Mouse (Mus musculus) forebrain, embryonic 10.5 days (tissue): ENCODE results near the gene Prpsap2. TPM values are rescaled to one million over a fixed set of nuclear protein-coding genes. Genes with fewer than 3 reads are reported as not detected.

Source experiments
- DNase-seq: peaks from one replicate; pipeline ENCODE4 v3.0.0-alpha.2; 2017; ENCODE audit warnings: low spot score; ENCODE audit errors: extremely low spot score
- H3K27ac ChIP-seq: fragments of 300-500 bp; sonication (generic); 2 replicates; pipeline ENCODE4 v1.5.1; 2016; ENCODE audit warnings: mild to moderate bottlenecking
- H3K27me3 ChIP-seq: fragments of 300-500 bp; sonication (generic); 2 replicates; pipeline ENCODE4 v1.6.1; 2016; ENCODE audit warnings: mild to moderate bottlenecking; ENCODE audit not compliant: poor library complexity, severe bottlenecking
- H3K36me3 ChIP-seq: fragments of 300-500 bp; sonication (generic); replicated peaks from 2 replicates; pipeline ENCODE4 v1.6.1; 2016; ENCODE audit warnings: mild to moderate bottlenecking, moderate library complexity
- H3K4me1 ChIP-seq: fragments of 300-500 bp; sonication (generic); 2 replicates; pipeline ENCODE4 v1.6.1; 2016
- H3K4me3 ChIP-seq: fragments of 300-500 bp; sonication (generic); 2 replicates; pipeline ENCODE4 v1.5.1; 2016; ENCODE audit warnings: mild to moderate bottlenecking, moderate library complexity
- H3K9me3 ChIP-seq: fragments of 300-500 bp; sonication (generic); 2 replicates; pipeline ENCODE4 v1.6.1; 2016; ENCODE audit warnings: mild to moderate bottlenecking, moderate library complexity
- WGBS: fragments of 180-500 bp; shearing (Covaris S2); methylation state at CpG from one replicate; pipeline ENCODE4 v1.1.7; 2016; 5-methylcytosine and 5-hydroxymethylcytosine counted together
- polyA plus RNA-seq: library from polyadenylated mRNA; unstranded; fragments of >200 nt; fragmentation: Nextera tagmentation; extraction: Ambion mirVana; gene quantifications from 2 replicates; pipeline ENCODE4 v1.2.1, GENCODE M21; 2016

The Prpsap2 gene
- polyA plus RNA-seq, 1 experiment from 2014 or later: 46.5 TPM

GRCm38 (mm10) chr11:61743768-61744167 lies 18.1 kb downstream of the Prpsap2 start:
- Histone ChIP-seq H3K4me1 (no peaks in the 10 kb centered on the region), H3K36me3 (peaks cover 98% of the 10 kb centered on the region), H3K4me3 (no peak overlapping the region), H3K27me3 (no peaks in the 10 kb centered on the region), H3K9me3 (no peaks in the 10 kb centered on the region), H3K27ac (no peak overlapping the region)
- no peak for DNase-seq
- 90% methylated on average over 3 of the region's 3 CpGs for WGBS

- H3K4me1 ChIP-seq: no peaks in the 10 kb centered on the region
- H3K27me3 ChIP-seq: no peaks in the 10 kb centered on the region
- no peak overlapping the region for H3K4me3 ChIP-seq
- WGBS: 93% methylated on average over 1 of the region's 1 CpGs
- H3K9me3 ChIP-seq: no peaks in the 10 kb centered on the region
- H3K27ac ChIP-seq: no peak overlapping the region
- no peak for DNase-seq
- H3K36me3 ChIP-seq: peaks cover 100% of the 10 kb centered on the region
These were observed 21.4 kb downstream of the Prpsap2 start for GRCm38 (mm10) chr11:61740500-61740899.

GRCm38 (mm10) chr11:61737290-61737689 lies 24.6 kb downstream of the Prpsap2 start:
- Histone ChIP-seq H3K36me3 (peaks cover 100% of the 10 kb centered on the region), H3K27me3 (no peaks in the 10 kb centered on the region), H3K4me1 (no peaks in the 10 kb centered on the region), H3K4me3 (no peak overlapping the region), H3K9me3 (no peaks in the 10 kb centered on the region), H3K27ac (no peak overlapping the region)
- no peak for DNase-seq
- 95% methylated on average over 1 of the region's 1 CpGs for WGBS

DNA sequence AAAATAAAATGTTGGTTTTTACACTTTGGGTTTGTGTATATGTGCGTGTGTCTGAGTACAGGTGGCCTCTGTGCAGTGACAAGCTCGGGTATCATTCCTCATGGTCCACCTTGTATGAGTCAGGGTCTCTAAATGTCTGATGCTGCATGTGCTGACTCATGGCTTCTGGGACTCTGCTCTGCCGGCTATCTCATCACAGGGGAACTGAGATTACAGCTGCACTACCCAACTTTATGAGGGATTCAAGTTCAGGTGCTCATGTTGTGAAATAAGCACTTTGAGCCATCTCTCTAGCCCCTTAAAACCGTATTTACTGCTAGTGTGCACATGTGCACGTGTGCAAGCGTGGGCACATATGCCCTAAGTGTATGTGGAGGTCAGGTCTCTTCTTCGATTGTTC lies 29.2 kb downstream of the Prpsap2 start:
- DNase-seq: no peak
- Histone ChIP-seq H3K9me3 (no peaks in the 10 kb centered on the region), H3K27me3 (no peaks in the 10 kb centered on the region), H3K36me3 (peaks cover 96% of the 10 kb centered on the region), H3K27ac (no peak overlapping the region), H3K4me3 (no peak overlapping the region), H3K4me1 (no peaks in the 10 kb centered on the region)
- WGBS: 93% methylated on average over 7 of the region's 7 CpGs

GRCm38 (mm10) chr11:61728037-61728436 lies 33.9 kb downstream of the Prpsap2 start:
- Histone ChIP-seq H3K27ac (no peak overlapping the region), H3K4me3 (no peak overlapping the region), H3K9me3 (no peaks in the 10 kb centered on the region), H3K4me1 (no peaks in the 10 kb centered on the region), H3K36me3 (peaks cover 68% of the 10 kb centered on the region), H3K27me3 (no peaks in the 10 kb centered on the region)
- 73% methylated on average over 2 of the region's 2 CpGs for WGBS
- DNase-seq: no peak

DNA sequence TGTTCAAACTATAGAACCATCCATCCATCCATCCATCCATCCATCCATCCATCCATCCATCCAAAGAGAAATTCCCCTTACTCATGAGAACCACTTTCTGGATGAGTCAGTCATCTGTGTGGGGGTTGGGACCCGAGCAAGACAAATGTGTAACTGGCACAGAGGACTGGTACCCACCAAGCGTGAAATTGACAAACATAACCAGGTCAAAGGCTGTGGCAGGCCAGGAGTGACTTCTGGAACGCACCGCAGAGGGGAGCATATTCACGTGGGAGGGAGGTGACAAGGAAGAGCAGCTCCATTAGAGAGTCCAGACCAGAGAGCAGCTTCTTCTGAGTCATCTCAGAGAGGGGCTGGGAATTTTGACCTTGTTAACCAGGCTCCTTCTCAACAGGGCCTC lies 39.8 kb downstream of the Prpsap2 start:
- peaks cover 12% of the 10 kb centered on the region for H3K36me3 ChIP-seq
- no peaks in the 10 kb centered on the region for H3K9me3 ChIP-seq
- no peak overlapping the region for H3K4me3 ChIP-seq
- DNase-seq: no peak
- H3K27me3 ChIP-seq: no peaks in the 10 kb centered on the region
- 81% methylated on average over 5 of the region's 5 CpGs for WGBS
- no peak overlapping the region for H3K27ac ChIP-seq
- H3K4me1 ChIP-seq: no peaks in the 10 kb centered on the region

DNA sequence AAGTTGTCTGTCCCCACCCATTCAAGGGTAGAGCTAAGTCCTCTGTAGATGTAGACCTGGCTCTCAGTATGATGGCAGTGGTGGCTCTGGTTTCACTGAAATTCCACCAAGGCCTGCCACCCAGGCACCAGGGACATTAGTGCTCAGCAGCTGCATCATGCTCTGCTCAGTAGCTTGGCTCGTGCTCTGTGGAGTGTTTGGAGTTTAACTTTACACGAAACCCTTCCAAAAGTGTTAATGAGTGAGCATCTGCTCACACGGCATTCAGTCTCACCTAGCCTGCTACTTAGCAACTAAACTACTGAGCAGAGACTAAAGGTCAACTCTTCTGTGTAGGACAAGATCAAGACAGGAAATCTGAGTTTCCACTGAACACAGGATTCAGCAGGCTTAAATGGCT lies 41.3 kb downstream of the Prpsap2 start, which contains the start of gene Slc5a10:
TSS of gene Slc5a10 (minus strand) at position 191 of the 400 bp plus-strand sequence.
- DNase-seq: no peak
- no peaks in the 10 kb centered on the region for H3K27me3 ChIP-seq
- 92% methylated on average over 3 of the region's 3 CpGs for WGBS
- no peak within 1 kb of the TSS for H3K4me3 ChIP-seq
- no peaks in the 10 kb centered on the region for H3K4me1 ChIP-seq
- no peaks in the 10 kb centered on the region for H3K9me3 ChIP-seq
- no peak within 1 kb of the TSS for H3K27ac ChIP-seq
- H3K36me3 ChIP-seq: no peaks in the 10 kb centered on the region

- WGBS: 87% methylated on average over 8 of the region's 8 CpGs
- no peak overlapping the region for H3K27ac ChIP-seq
- H3K36me3 ChIP-seq: no peaks in the 10 kb centered on the region
- no peaks in the 10 kb centered on the region for H3K27me3 ChIP-seq
- no peak for DNase-seq
- no peak overlapping the region for H3K4me3 ChIP-seq
- H3K9me3 ChIP-seq: no peaks in the 10 kb centered on the region
- H3K4me1 ChIP-seq: no peaks in the 10 kb centered on the region
These were observed 42.1 kb downstream of the Prpsap2 start for GRCm38 (mm10) chr11:61719826-61720225.

DNA sequence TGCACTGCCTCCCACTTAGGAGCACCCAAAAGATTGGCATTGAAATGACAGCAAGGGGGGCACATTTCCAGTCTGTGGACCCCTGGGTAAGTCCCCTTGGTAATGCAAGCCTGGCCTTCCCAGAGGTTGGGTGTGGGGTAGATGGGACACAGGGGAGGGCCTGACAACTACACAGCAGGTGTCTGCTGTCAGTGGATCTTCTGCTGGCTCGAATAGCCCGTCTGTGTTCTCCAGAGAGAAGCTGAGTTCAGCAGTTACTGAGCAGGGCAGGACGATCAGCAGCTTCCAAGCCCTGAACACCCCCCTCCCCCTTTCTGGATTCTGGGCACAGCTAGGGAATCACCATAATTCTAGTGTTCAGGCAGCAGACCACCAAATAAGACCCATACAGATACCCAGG lies 42.5 kb downstream of the Prpsap2 start:
- no peak for DNase-seq

DNA sequence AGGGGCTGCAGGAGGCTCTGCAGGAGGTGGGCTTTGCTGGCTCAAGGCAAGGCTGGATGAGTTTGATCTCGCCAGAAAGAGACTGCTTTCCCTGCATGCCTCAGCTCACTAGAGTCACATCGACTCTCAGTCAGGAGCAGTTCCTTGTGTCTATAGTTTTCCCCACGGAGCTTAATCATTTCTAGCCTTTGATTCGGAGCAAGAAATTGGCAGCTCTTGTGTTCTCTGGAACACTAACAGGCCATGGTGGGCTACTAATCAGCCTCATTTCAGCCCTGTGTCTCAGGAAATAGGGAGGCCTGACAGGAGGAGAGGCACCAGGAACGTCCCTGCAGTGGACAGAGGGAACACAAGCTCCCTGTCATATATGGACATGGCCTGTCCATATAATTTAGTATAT lies 43.9 kb downstream of the Prpsap2 start:
- H3K4me1 ChIP-seq: 0 out of 2 replicates have a peak, but pooled peaks cover 7% of the 10 kb centered on the region
- H3K4me3 ChIP-seq: no peak overlapping the region
- no peaks in the 10 kb centered on the region for H3K9me3 ChIP-seq
- no peak for DNase-seq
- H3K27me3 ChIP-seq: peaks cover 5% of the 10 kb centered on the region; the same call in 1 of the 2 replicates
- no peaks in the 10 kb centered on the region for H3K36me3 ChIP-seq
- WGBS: 79% methylated on average over 5 of the region's 5 CpGs
- H3K27ac ChIP-seq: no peak overlapping the region

More for the DNA sequence above, 42.5 kb downstream of the Prpsap2 start:
- 75% methylated on average over 3 of the region's 3 CpGs for WGBS
- Histone ChIP-seq H3K4me3 (no peak overlapping the region), H3K36me3 (no peaks in the 10 kb centered on the region), H3K27me3 (no peaks in the 10 kb centered on the region), H3K9me3 (no peaks in the 10 kb centered on the region), H3K27ac (no peak overlapping the region), H3K4me1 (no peaks in the 10 kb centered on the region)

- 70% methylated on average over 6 of the region's 6 CpGs for WGBS
- DNase-seq: no peak
- no peak overlapping the region for H3K27ac ChIP-seq
- peaks cover 5% of the 10 kb centered on the region; the same call in 1 of the 2 replicates for H3K27me3 ChIP-seq
- 0 out of 2 replicates have a peak, but pooled peaks cover 8% of the 10 kb centered on the region for H3K4me1 ChIP-seq
- no peaks in the 10 kb centered on the region for H3K36me3 ChIP-seq
- H3K4me3 ChIP-seq: no peak overlapping the region
- H3K9me3 ChIP-seq: no peaks in the 10 kb centered on the region
These were observed 46.8 kb downstream of the Prpsap2 start for GRCm38 (mm10) chr11:61715130-61715529.

- no peak overlapping the region for H3K27ac ChIP-seq
- H3K36me3 ChIP-seq: no peaks in the 10 kb centered on the region
- 0 out of 2 replicates have a peak, but pooled peaks cover 8% of the 10 kb centered on the region for H3K4me1 ChIP-seq
- H3K4me3 ChIP-seq: no peak overlapping the region
- H3K9me3 ChIP-seq: no peaks in the 10 kb centered on the region
- 43% methylated on average over 11 of the region's 11 CpGs for WGBS
- peaks cover 5% of the 10 kb centered on the region; the same call in 1 of the 2 replicates for H3K27me3 ChIP-seq
- DNase-seq: peak; percentile 68
These were observed 47.4 kb downstream of the Prpsap2 start for GRCm38 (mm10) chr11:61714346-61715117.

DNA sequence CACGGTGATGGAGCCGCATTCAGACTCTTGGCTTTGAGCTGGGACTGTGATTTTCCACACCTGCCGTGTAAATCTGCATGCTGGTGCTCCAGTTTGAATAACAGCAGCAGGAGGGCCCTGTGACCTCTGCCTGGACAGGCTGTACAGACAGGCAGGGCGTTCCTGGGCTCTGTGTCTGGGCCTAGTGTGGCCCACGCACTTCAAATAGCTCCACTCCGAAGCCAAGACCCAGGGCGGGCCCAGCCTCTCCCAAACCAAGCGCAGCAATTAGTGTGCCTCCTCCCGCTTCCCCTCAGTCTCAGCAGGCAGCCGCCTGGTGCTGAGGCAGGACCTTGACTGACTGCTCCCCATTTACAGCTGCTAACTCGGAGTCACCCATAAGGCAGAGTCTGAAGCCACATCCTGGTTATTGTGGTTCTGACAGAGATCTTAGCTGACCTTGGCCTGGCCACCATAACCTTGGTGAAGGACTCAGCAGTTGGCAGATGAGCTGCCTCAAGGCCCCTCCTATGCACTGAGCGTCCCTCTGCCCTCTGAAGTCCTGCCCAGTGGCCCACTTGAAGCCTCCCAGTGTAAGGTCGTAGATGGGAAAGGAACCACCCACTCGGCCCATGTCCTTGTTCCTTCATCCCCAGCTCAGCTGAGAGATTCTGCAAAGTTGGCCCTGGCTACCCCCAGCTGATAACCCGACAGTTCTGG lies 48.6 kb downstream of the Prpsap2 start:
- Histone ChIP-seq H3K4me3 (no peak overlapping the region), H3K27me3 (peaks cover 5% of the 10 kb centered on the region; the same call in 1 of the 2 replicates), H3K9me3 (no peaks in the 10 kb centered on the region), H3K27ac (no peak overlapping the region), H3K36me3 (no peaks in the 10 kb centered on the region), H3K4me1 (0 out of 2 replicates have a peak, but pooled peaks cover 8% of the 10 kb centered on the region)
- DNase-seq: no peak
- WGBS: 67% methylated on average over 15 of the region's 15 CpGs
